Mouse (Mus musculus): Measurements from ENCODE around the gene Car1.
"Not testable (repeated sequence)": the region's sequence is repeated elsewhere in the genome, so short reads cannot be mapped to it uniquely, and the experiment has no call there.

The Car1 gene

DNA sequence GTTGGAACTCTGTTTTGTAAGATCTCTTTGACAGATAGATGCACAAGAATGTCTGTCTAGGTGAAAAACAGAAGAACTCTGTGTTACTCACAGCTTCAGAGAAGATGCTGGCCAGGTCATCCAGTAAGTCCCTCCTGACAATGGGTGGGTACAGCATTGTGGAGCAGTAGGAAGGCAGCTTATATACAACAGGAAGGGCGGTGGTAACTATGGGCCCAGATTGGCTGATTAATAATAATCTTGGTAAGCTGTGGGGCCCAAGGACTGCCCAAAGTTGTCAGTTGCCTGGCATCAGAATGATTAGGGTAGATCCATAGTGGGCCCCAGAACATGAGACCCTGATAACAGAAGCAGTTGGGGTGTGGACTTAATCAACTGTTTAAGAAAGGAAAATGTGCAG lies at the start of gene Car1:
Gene Car1 (minus strand): TSS at position 158 of the 400 bp plus-strand sequence.
- no peak for DNase-seq (ENCODE audit: low read depth, low spot score)

GRCm38 (mm10) chr3:14857874-14858273 lies 49.7 kb upstream of the Car1 start:
- no peak for DNase-seq (ENCODE audit: low read depth, low spot score)

DNA sequence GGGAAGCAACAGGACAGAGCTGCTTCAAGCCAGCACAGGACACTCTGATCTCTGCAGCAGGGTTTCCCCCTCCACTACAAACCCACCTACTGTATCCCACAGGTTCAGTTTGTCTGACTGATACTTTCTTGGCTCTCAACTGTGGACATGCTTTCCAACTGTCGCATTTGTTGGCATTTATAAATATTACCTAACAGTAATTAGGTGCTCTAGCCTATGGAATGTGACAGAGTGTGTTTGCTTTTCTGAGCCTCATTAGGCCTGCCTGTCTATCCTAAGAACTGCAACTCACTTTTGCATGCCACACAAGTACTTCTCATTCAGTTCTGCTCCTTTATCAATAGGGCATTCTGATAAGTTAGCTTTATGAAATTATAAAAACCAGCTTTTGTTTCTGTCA lies 46.3 kb upstream of the Car1 start:
- DNase-seq (ENCODE audit: low read depth, low spot score) = no peak

DNA sequence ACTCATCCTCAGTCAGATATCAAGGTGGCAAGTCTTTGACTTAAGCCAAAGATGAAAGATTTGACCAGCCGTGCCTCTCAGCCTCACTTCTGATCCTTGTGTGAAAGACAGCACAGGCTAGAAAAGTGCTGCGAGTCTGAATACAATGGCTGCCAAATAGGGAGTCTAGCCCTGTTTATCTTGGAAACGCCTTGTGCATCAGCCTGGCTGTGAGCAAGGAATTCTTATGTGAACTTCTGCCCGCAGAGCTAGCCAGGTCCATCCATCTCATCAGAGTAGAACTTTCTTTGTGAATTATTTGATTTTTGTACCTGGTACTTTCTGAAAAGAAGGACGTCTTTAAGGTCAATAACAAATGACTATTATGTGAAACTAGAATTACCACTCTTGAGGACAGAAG lies 45.8 kb upstream of the Car1 start:
- DNase-seq (ENCODE audit: low read depth, low spot score) = no peak

DNA sequence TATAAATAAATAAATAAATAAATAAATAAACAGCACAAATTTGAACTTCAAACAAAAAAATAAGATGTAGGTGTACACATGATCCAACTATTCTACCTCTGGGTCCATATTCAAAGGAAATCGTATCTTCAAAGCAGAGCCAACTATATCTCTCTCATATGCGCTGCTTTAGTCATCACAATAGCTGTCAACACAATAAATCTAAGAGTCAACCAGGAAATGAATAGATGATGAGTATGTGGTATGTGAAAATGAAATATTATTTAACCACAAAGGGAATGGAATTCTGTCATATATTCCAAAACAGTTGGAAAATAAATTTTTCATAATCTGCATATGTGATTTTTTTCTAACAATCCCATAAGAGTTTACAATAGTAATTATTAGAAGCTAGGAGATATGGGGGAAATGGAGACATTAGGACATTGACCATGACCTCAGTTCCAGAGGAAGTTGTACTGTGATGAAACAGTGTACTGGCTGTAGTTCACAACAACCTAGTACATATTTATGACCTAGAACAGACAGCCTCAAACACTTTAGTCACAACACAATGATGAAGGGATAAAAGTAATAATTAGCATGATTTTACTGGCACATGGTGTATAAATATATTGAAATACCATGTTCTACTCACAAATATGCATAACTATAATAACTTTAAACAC lies 40.6 kb upstream of the Car1 start:
- no peak for DNase-seq (ENCODE audit: low read depth, low spot score)

- DNase-seq (ENCODE audit: low read depth, low spot score) = no peak
Observed at GRCm38 (mm10) chr3:14839466-14840118, 31.4 kb upstream of the Car1 start.

DNA sequence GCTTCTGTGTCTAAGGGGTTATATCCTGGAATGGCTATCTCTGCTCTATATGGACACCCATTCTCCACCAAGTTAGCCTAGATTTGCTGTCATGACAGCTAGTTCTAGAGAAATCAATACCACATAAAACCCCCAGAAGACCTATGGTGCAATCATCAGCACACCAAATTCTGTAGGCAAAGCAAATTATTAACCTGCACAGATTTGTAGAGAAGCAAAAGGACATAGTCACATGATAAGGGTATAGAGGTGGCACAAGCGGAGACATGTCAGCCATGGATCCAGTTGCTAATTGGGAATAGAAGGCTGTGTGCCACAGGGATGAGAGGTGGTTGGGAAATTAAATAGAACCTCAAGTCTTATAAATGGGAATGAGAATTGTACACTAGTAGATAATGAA lies 30.8 kb upstream of the Car1 start:
- no peak for DNase-seq (ENCODE audit: low read depth, low spot score)

DNA sequence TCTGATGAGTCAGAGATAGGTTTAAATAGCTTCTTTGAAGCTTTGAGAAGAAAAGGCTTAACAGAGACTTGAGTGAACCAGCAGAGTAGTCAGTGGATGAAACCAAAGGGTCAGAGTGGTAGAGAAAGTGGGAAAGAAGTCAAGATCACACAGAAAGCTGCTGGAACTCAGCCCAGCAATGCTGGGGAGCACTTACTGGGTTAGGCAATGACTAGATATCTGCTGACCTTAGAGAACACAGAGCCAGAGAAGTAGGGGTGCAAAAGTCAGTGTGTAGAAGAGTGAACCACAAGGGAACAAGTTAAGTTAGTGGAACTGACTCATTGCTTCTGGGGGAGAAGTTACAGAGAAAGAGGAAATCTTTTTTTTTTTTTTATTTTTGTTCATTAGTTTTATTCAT lies 24.6 kb upstream of the Car1 start:
- DNase-seq (ENCODE audit: low read depth, low spot score) = no peak

DNA sequence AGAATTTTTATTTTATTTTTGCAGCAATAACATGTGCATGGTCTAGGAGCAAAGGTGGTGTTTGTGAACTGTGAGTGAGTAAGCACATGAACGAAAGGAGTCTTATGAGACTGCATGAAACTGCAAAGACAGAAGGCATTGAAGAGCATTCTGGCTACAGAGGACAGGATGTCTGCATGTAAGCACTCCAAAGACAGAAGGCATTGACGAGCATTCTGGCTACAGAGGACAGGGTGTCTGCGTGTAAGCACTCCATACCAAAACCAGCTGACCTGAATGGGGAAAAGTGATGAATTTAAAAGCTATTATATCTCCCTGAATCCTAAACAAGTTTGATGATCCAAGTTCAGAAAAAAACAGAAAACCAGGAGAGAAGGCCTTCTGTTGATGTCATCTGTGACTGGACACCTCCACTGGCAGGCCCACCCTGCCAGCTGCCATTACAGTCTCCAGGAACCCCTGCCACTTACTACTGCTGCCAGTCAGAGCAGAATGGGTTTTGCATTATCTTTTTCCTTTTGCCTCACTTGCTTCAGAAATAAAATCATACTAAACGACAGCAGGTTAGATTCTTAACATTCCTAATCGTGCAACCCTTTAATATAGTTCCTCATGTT lies 23.2 kb upstream of the Car1 start:
- no peak for DNase-seq (ENCODE audit: low read depth, low spot score)

DNA sequence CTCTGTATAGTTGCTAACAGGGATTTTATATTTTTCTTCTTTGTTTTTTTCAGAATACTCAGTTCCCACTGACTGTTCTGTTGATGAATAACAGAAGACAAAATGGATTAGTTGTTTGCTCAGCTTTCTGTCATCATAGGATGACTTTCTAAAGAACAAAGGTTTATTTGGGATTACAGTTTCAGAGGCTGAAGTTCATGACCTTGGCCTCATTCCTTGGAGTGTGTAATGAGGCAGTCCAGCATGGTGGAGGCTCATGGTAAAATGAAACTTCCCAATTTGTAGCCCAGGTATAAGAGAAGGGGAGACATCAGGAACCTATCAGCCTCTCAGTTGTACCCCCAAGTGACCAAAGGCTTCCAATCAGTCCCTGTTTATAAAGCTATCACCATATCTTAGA lies 20.7 kb upstream of the Car1 start:
- DNase-seq (ENCODE audit: low read depth, low spot score) = no peak

GRCm38 (mm10) chr3:14819844-14820504 lies 11.8 kb upstream of the Car1 start:
- DNase-seq (ENCODE audit: low read depth, low spot score) = no peak

- not testable (repeated sequence) for DNase-seq (ENCODE audit: low read depth, low spot score)
Observed at GRCm38 (mm10) chr3:14815396-14815795, 7.2 kb upstream of the Car1 start.

DNA sequence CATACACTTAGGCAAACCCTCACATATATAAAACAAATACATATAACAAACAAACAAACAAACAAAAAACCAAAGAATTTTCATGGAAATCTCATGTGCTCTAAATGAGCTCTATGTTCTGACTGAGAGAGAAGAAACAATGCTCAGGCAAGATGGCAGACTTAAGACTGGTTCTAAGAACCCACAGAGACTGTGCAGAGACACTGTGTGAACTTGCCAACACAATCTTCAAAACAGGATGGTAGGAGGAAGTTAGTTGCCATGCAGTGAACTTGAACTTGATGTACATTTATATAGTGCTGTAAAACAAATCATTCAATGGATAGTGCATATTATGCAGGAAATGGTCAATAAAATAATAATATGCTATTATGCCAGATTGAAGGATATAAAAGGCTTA lies 1.5 kb downstream of the Car1 start:
- DNase-seq (ENCODE audit: low read depth, low spot score) = no peak

DNA sequence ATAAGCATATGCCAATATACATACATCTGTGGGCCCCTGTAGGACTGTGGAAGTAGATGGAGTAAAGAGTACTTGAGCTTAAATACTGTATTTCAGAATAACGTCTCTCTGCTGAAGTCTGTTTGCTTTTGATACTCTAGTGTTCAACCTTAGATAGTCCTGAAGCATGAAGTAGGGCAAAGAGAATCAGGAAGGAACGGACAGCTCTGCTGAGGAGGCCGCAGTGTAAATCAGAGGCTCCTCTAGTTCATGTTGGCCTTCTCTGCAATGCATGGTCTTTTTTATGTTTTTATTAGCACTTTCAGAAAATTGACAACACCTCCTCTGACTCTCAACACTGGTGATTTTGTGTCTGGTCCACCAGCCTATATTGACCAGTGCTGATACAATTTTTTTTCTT lies 2.2 kb downstream of the Car1 start:
- no peak for DNase-seq (ENCODE audit: low read depth, low spot score)

GRCm38 (mm10) chr3:14804906-14805305 lies 3.3 kb downstream of the Car1 start:
- no peak for DNase-seq (ENCODE audit: low read depth, low spot score)

DNA sequence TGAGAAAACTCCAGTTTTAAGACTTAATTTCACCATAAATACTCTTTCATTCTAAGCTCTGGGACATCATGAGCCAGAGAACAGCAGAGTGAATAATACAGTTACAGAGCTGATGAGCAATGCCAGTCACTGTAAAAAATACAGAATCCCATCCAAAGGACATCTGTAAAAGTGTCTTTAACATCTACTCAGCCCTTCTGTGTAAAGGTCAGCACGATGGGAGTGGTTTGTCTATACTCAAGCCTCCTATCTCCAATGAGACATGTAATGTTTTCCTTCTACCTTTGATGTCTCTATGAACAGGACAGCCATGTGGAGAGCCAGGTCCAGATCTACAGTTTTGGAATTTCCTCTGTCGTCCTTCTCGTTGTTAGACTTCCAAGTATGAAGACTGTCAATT lies 11.1 kb downstream of the Car1 start:
- DNase-seq (ENCODE audit: low read depth, low spot score) = no peak

- DNase-seq (ENCODE audit: low read depth, low spot score) = no peak
Observed at GRCm38 (mm10) chr3:14795292-14796020, 12.7 kb downstream of the Car1 start.

- no peak for DNase-seq (ENCODE audit: low read depth, low spot score)
Observed at GRCm38 (mm10) chr3:14792032-14792431, 16.1 kb downstream of the Car1 start.

- DNase-seq (ENCODE audit: low read depth, low spot score) = no peak
Observed at GRCm38 (mm10) chr3:14787607-14788006, 20.6 kb downstream of the Car1 start.

DNA sequence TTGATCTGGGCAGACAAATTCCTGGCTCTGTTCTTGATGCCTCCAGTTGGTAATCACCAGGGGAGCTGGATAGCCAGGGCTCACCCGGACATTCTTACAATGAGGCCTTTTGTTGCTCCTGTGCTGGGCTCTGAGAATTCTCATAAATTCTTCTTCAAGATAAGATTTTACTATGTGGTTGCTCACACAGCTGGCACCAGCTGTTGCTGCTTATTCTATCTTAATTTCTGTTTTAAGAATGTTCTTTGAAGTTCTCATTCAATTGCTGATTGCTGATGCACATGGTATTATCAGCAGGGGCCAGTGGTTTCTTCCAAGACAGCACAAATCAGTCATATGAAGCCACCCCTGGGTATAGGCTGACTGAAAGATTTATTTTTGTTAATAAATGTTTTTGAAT lies 21.0 kb downstream of the Car1 start:
- DNase-seq (ENCODE audit: low read depth, low spot score) = no peak

DNA sequence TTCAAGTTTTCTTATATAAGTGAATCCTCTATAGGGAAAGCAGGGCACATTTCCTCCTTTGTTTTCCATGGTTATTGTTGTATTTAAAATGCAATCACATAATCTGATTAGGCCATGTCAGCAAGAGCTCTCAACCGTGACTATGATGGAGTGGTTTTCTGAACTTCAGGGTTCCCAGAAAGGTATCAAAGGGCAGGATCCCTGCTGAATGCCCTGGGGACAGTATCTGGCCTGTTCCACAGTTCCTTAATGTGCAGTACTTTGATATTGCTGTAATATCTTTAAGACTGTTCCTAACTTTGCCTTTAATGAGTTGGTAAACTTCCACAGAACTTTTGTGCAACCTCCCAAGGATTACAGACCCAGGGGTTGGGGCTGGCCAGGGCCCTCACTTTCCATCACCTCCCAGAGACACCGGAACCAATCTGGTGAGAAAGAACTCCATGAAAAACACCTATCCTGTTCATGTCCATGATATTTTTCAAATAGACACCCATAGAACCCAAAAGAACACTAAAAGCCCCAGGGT lies 21.6 kb downstream of the Car1 start:
- no peak for DNase-seq (ENCODE audit: low read depth, low spot score)

GRCm38 (mm10) chr3:14785353-14785752 lies 22.8 kb downstream of the Car1 start:
- no peak for DNase-seq (ENCODE audit: low read depth, low spot score)
